Mouse (Mus musculus): ENCODE results near the gene Pimreg. TPM values are rescaled to one million over a fixed set of nuclear protein-coding genes. Genes with fewer than 3 reads are reported as not detected.

The Pimreg gene
- polyA plus RNA-seq, 1 experiment = 1.8 TPM

GRCm38 (mm10) chr11:72055176-72055575, 13.3 kb downstream of the Pimreg start:
- no peak for TF ChIP-seq CTCF (IDR thresholded peaks at IDR 0.05; ENCODE audit: insufficient read depth, low read length)
- no peak for TF ChIP-seq POLR2A (IDR thresholded peaks at IDR 0.05; ENCODE audit: borderline replicate concordance, extremely low read depth, low read depth, low read length)
- WGBS = 14% methylated on average over 2 of the region's 2 CpGs
- H3K4me3 ChIP-seq (replicated peaks; ENCODE audit: extremely low read depth, low read depth, low read length) = no peak overlapping the region
- H3K4me1 ChIP-seq (ENCODE audit: control insufficient read depth, insufficient read depth, low read length) = no peaks in the 10 kb centered on the region
- DNase-seq = no peak

DNA sequence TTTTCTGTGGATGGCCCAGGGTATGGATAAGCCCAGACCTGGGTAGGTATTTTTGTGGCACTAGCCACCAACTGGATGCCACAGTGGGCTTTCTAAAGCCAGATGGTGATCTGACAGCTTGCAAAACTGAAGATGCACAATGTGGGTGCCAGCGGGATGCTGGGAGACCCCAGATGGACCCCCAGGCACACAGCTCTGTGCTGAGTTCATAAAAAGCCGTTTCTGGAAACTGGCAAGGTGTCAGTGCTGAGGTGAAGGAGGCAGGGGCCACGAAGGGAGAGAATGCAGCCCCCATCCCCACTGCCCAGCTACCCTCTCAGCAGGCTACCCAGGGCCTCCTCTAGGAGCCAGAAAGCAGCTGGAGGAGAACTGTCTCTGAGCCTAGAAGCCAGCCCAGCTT, 15.3 kb downstream of the Pimreg start:
- no peak for DNase-seq
- WGBS = 70% methylated on average over 3 of the region's 3 CpGs
- no peak for TF ChIP-seq POLR2A (IDR thresholded peaks at IDR 0.05; ENCODE audit: borderline replicate concordance, extremely low read depth, low read depth, low read length)
- no peak for TF ChIP-seq CTCF (IDR thresholded peaks at IDR 0.05; ENCODE audit: insufficient read depth, low read length)
- H3K4me3 ChIP-seq (replicated peaks; ENCODE audit: extremely low read depth, low read depth, low read length) = no peak overlapping the region
- no peaks in the 10 kb centered on the region for H3K4me1 ChIP-seq (ENCODE audit: control insufficient read depth, insufficient read depth, low read length)

- Histone ChIP-seq H3K4me3 (replicated peaks; ENCODE audit: extremely low read depth, low read depth, low read length) (no peak overlapping the region), H3K4me1 (ENCODE audit: control insufficient read depth, insufficient read depth, low read length) (no peaks in the 10 kb centered on the region)
- 77% methylated on average over 9 of the region's 9 CpGs for whole genome bisulfite sequencing
- TF ChIP-seq CTCF (IDR thresholded peaks at IDR 0.05; ENCODE audit: insufficient read depth, low read length) (no peak), POLR2A (IDR thresholded peaks at IDR 0.05; ENCODE audit: borderline replicate concordance, extremely low read depth, low read depth, low read length) (no peak)
- no peak for DNase-seq
These were observed 18.6 kb downstream of the Pimreg start for GRCm38 (mm10) chr11:72060416-72060815.

DNA sequence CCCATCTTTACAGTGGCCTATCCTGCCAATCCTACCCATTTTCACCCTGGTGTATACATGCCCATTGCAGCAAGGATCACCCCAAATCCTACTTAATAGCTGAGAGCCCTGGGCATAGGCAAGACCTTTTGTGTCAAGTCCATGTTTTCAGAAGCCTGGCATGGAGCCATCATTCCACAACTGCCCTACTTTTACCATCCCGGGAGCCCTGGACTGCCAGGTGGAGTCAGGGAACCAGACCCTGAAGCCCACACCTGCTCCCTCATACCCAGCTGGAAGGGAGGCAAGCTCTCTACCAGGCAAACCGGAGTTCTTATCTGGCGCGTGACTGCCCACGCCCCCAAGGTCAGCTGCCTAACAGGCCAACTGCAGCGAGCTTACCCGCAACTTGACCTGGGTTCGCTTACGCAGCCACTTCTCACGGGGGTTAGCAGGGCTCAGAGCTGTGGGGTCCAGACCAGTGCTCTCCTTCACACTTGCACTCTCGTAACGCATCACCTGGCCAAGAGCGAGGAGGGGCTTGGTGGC, 19.3 kb downstream of the Pimreg start:
- no peaks in the 10 kb centered on the region for H3K4me1 ChIP-seq (ENCODE audit: control insufficient read depth, insufficient read depth, low read length)
- no peak for TF ChIP-seq POLR2A (IDR thresholded peaks at IDR 0.05; ENCODE audit: borderline replicate concordance, extremely low read depth, low read depth, low read length)
- no peak for TF ChIP-seq CTCF (IDR thresholded peaks at IDR 0.05; ENCODE audit: insufficient read depth, low read length)
- 67% methylated on average over 13 of the region's 13 CpGs for WGBS
- no peak for DNase-seq
- no peak overlapping the region for H3K4me3 ChIP-seq (replicated peaks; ENCODE audit: extremely low read depth, low read depth, low read length)

- no peak for TF ChIP-seq POLR2A (IDR thresholded peaks at IDR 0.05; ENCODE audit: borderline replicate concordance, extremely low read depth, low read depth, low read length)
- no peak for TF ChIP-seq CTCF (IDR thresholded peaks at IDR 0.05; ENCODE audit: insufficient read depth, low read length)
- no peak for DNase-seq
- H3K4me3 ChIP-seq (replicated peaks; ENCODE audit: extremely low read depth, low read depth, low read length) = no peak overlapping the region
- 76% methylated on average over 6 of the region's 6 CpGs for WGBS
- no peaks in the 10 kb centered on the region for H3K4me1 ChIP-seq (ENCODE audit: control insufficient read depth, insufficient read depth, low read length)
These were observed 22.6 kb downstream of the Pimreg start for GRCm38 (mm10) chr11:72064414-72064813.

GRCm38 (mm10) chr11:72065103-72065502, 23.3 kb downstream of the Pimreg start:
- peak; percentile 46 for DNase-seq
- H3K4me1 ChIP-seq (ENCODE audit: control insufficient read depth, insufficient read depth, low read length) = no peaks in the 10 kb centered on the region
- no peak overlapping the region for H3K4me3 ChIP-seq (replicated peaks; ENCODE audit: extremely low read depth, low read depth, low read length)
- 49% methylated on average over 8 of the region's 8 CpGs for WGBS
- no peak for TF ChIP-seq POLR2A (IDR thresholded peaks at IDR 0.05; ENCODE audit: borderline replicate concordance, extremely low read depth, low read depth, low read length)
- TF ChIP-seq CTCF (IDR thresholded peaks at IDR 0.05; ENCODE audit: insufficient read depth, low read length) = no peak

GRCm38 (mm10) chr11:72066330-72066729, 24.5 kb downstream of the Pimreg start:
- TF ChIP-seq POLR2A (IDR thresholded peaks at IDR 0.05; ENCODE audit: borderline replicate concordance, extremely low read depth, low read depth, low read length) (no peak), CTCF (IDR thresholded peaks at IDR 0.05; ENCODE audit: insufficient read depth, low read length) (peak; percentile 70)
- 40% methylated on average over 6 of the region's 6 CpGs for WGBS
- no peak overlapping the region for H3K4me3 ChIP-seq (replicated peaks; ENCODE audit: extremely low read depth, low read depth, low read length)
- peak; percentile 43 for DNase-seq
- no peaks in the 10 kb centered on the region for H3K4me1 ChIP-seq (ENCODE audit: control insufficient read depth, insufficient read depth, low read length)

GRCm38 (mm10) chr11:72067326-72067725, 25.5 kb downstream of the Pimreg start:
- no peak for DNase-seq
- WGBS = 86% methylated on average over 5 of the region's 5 CpGs
- Histone ChIP-seq H3K4me1 (ENCODE audit: control insufficient read depth, insufficient read depth, low read length) (no peaks in the 10 kb centered on the region), H3K4me3 (replicated peaks; ENCODE audit: extremely low read depth, low read depth, low read length) (no peak overlapping the region)
- TF ChIP-seq CTCF (IDR thresholded peaks at IDR 0.05; ENCODE audit: insufficient read depth, low read length) (no peak), POLR2A (IDR thresholded peaks at IDR 0.05; ENCODE audit: borderline replicate concordance, extremely low read depth, low read depth, low read length) (no peak)

DNA sequence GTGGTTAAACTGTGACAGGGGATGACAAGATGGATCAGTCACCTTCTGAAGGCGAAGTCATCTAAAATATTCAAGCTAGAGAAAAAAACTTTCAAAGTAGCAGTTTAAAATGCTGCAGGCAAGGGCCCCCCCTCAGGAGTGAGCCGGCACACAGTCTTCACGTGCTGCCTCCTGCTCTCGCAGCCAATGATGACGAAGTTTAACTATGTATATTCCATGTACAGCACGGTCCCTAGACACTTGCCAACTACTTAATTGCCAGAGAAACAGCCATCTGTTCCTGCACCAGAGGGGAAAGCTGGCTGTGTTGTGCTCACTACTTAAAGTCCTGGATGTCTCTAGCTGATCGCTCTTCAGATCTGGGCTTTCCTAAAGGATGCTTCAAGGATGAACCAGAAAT, 26.2 kb downstream of the Pimreg start:
- no peak for DNase-seq
- Histone ChIP-seq H3K4me3 (replicated peaks; ENCODE audit: extremely low read depth, low read depth, low read length) (no peak overlapping the region), H3K4me1 (ENCODE audit: control insufficient read depth, insufficient read depth, low read length) (no peaks in the 10 kb centered on the region)
- WGBS = 71% methylated on average over 7 of the region's 7 CpGs
- TF ChIP-seq CTCF (IDR thresholded peaks at IDR 0.05; ENCODE audit: insufficient read depth, low read length) (no peak), POLR2A (IDR thresholded peaks at IDR 0.05; ENCODE audit: borderline replicate concordance, extremely low read depth, low read depth, low read length) (no peak)

DNA sequence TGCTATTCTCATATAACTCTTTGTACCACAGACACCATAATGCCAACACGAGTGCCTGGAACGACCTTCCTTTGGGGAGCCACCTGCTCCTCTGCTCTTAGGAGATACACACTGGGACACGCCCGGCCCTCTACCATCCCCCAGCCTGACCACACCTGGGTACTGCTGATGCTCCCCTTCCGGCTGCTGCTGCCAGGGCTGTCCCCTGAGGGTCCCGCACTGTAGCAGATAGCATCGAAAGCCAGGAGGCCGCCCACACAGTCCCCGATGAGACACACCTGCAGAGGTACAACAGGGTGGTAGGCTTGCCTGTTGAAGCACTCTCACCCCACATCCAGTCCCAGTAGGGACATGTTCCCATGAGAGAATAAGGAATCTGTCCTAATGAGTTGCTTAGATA, 28.9 kb downstream of the Pimreg start:
- Histone ChIP-seq H3K4me1 (ENCODE audit: control insufficient read depth, insufficient read depth, low read length) (no peaks in the 10 kb centered on the region), H3K4me3 (replicated peaks; ENCODE audit: extremely low read depth, low read depth, low read length) (no peak overlapping the region)
- TF ChIP-seq POLR2A (IDR thresholded peaks at IDR 0.05; ENCODE audit: borderline replicate concordance, extremely low read depth, low read depth, low read length) (no peak), CTCF (IDR thresholded peaks at IDR 0.05; ENCODE audit: insufficient read depth, low read length) (no peak)
- no peak for DNase-seq
- 84% methylated on average over 9 of the region's 9 CpGs for WGBS
